Mouse (Mus musculus) embryonic fibroblast, embryonic 13.5 days (primary cell): ENCODE results near the gene Gon4l.
"Not testable (repeated sequence)": the region's sequence is repeated elsewhere in the genome, so short reads cannot be mapped to it uniquely, and the experiment has no call there.

Experiments used
- CTCF ChIP-seq: IDR thresholded peaks from 2 replicates; pipeline ENCODE4 v1.5.1; 2011; ENCODE audit warnings: mild to moderate bottlenecking, control low read depth, low read length, moderate library complexity, borderline replicate concordance; ENCODE audit not compliant: insufficient read depth
- POLR2A ChIP-seq: IDR thresholded peaks from 2 replicates; pipeline ENCODE4 v1.6.1; 2011; ENCODE audit warnings: low read depth, mild to moderate bottlenecking, control low read depth, low read length, moderate library complexity

GRCm38 (mm10) chr3:88893011-88893410 lies 58.0 kb downstream of the Gon4l start:
- not testable (repeated sequence) for TF ChIP-seq CTCF, POLR2A
